ENCODE assay signal across 8 mouse cellular contexts in the genomic region with DNA sequence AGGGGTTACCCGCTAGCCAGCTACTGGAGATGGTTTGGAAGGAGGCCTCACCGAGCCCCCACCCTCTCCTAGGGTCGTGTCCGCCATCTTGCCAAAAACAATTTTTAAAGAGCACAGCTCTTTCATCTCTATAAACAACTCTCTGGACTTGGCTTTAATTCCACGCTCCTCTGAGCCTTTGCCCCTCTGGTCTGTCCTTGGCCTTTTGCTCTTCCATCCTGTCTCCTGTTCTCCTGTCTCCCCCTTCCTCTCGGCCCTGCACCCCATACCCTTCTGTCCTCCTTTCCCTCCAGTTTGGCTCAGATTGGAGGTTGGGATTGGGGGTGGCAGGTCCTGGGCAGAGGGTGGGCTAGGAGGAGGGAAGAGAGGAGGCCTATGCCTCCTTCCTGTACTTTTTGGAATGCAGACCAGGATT. TPM values are rescaled to one million over a fixed set of nuclear protein-coding genes. Genes with fewer than 3 reads are reported as not detected.
DNase-seq lines count a peak whose midpoint lies in the region; ATAC-seq and TF ChIP-seq lines count a peak whose summit lies in the region.

No protein-coding gene starts in this region.

- TF ChIP-seq RAD21 in CH12.LX (IDR thresholded peaks at IDR 0.05; ENCODE audit: low read depth, low read length) = no peak

- H3K27me3 ChIP-seq in CH12.LX (replicated peaks) = no peaks in the 10 kb centered on the region
- H3K27me3 ChIP-seq in forebrain, postnatal 0 days (ENCODE audit: insufficient read depth, low read length) = no peaks in the 10 kb centered on the region
- peaks cover 87% of the 10 kb centered on the region for H3K27me3 ChIP-seq in liver, embryonic 13.5 days

- TF ChIP-seq CTCF in gastrocnemius, adult 2 months (IDR thresholded peaks at IDR 0.05) = no peak
- TF ChIP-seq CTCF in CH12.LX (conservative IDR thresholded peaks at IDR 0.05 in 1 of 2, IDR thresholded peaks at IDR 0.05 in 1 of 2; ENCODE audit: low read depth in 2 of 2, low read length in 2 of 2) = no peak
- no peak for TF ChIP-seq CTCF in forebrain, postnatal 0 days (IDR thresholded peaks at IDR 0.05; ENCODE audit: low read depth)

- peak overlapping the region; percentile 45 for H3K9ac ChIP-seq in CH12.LX (ENCODE audit: insufficient read depth, low read depth)
- H3K9ac ChIP-seq in forebrain, postnatal 0 days = 0 out of 2 replicates have a peak overlapping the region, but pooled peaks have one; percentile 55
- H3K9ac ChIP-seq in liver, embryonic 13.5 days = 0 out of 2 replicates have a peak overlapping the region, but pooled peaks have one; percentile 29

- TF ChIP-seq POLR2A in CH12.LX (IDR thresholded peaks at IDR 0.05; ENCODE audit: low read depth, low read length) = no peak

- H3K4me2 ChIP-seq in CH12.LX (ENCODE audit: insufficient read depth, low read depth, poor library complexity, severe bottlenecking) = peak overlapping the region; percentile 90
- H3K4me2 ChIP-seq in forebrain, postnatal 0 days (ENCODE audit: low read depth) = peak overlapping the region; percentile 99
- peak overlapping the region; percentile 99 for H3K4me2 ChIP-seq in liver, embryonic 13.5 days

- H3K27ac ChIP-seq in gastrocnemius, adult 2 months = peak overlapping the region; percentile 89
- peak overlapping the region; percentile 55 for H3K27ac ChIP-seq in CH12.LX (ENCODE audit: insufficient read depth, low read depth)
- H3K27ac ChIP-seq in forebrain, postnatal 0 days (ENCODE audit: low read depth, low read length) = no peak overlapping the region; the same call in 1 of the 2 replicates
- H3K27ac ChIP-seq in liver, embryonic 13.5 days = peak overlapping the region; percentile 70

- peaks cover 21 to 56% of the 10 kb centered on the region in 2 experiments for H3K36me3 ChIP-seq in CH12.LX (replicated peaks in 1 of 2; ENCODE audit: control insufficient read depth in 1 of 2, insufficient read depth in 1 of 2, low read length in 1 of 2)
- H3K36me3 ChIP-seq in forebrain, postnatal 0 days (ENCODE audit: insufficient read depth) = no peaks in the 10 kb centered on the region; the same call in 1 of the 2 replicates
- H3K36me3 ChIP-seq in liver, embryonic 13.5 days = peaks cover 5% of the 10 kb centered on the region; the same call in 1 of the 2 replicates

- peaks cover 35 to 85% of the 10 kb centered on the region in 2 experiments for H3K4me1 ChIP-seq in CH12.LX (ENCODE audit: control insufficient read depth in 1 of 2, insufficient read depth in 2 of 2)
- H3K4me1 ChIP-seq in forebrain, postnatal 0 days (ENCODE audit: insufficient read depth) = peaks cover 57% of the 10 kb centered on the region
- H3K4me1 ChIP-seq in liver, embryonic 13.5 days (replicated peaks) = peaks cover 90% of the 10 kb centered on the region

- 29% methylated on average over 6 of the region's 6 CpGs for WGBS in forebrain, postnatal 0 days
- 22% methylated on average over 6 of the region's 6 CpGs for WGBS in liver, embryonic 13.5 days (ENCODE audit: insufficient replicate concordance)

- no peaks in the 10 kb centered on the region for H3K9me3 ChIP-seq in CH12.LX (replicated peaks; ENCODE audit: low read length)
- no peaks in the 10 kb centered on the region for H3K9me3 ChIP-seq in forebrain, postnatal 0 days (ENCODE audit: low read length)
- H3K9me3 ChIP-seq in liver, embryonic 13.5 days (replicated peaks) = no peaks in the 10 kb centered on the region

- no peak for DNase-seq in gastrocnemius, adult 2 months
- DNase-seq in gastrocnemius, adult 8-10 months (ENCODE audit: low spot score in 2 of 2) = no peak
- no peak for DNase-seq in CH12.LX (ENCODE audit: extremely low read depth)
- no peak for DNase-seq in forebrain, postnatal 0 days
- DNase-seq in liver, embryonic 13.5 days = no peak
- no peak for DNase-seq in urinary bladder, postnatal 4 days (ENCODE audit: low spot score in 2 of 2)
- no peak for DNase-seq in MN1 (ENCODE audit: low spot score)
- no peak for DNase-seq in kidney, postnatal 36 days

- TF ChIP-seq EP300 in CH12.LX (IDR thresholded peaks at IDR 0.05; ENCODE audit: low read length) = no peak

- ATAC-seq in forebrain, postnatal 0 days = no peak
- no peak for ATAC-seq in liver, embryonic 13.5 days (ENCODE audit: low read depth)

- intact Hi-C loops in gastrocnemius, adult 2 months (cut with DNase I) = no loop called here

- dilution Hi-C loops in CH12.LX (cut with MboI; ENCODE audit: extremely low pct_ligation_motif_present, extremely low pct_unique_long_range_greater_than_20kb, low sequenced_read_pairs) = no loop called here

- in situ Hi-C loops in CH12.LX (cut with MboI; ENCODE audit: low pct_ligation_motif_present, low pct_unique_long_range_greater_than_20kb, low sequenced_read_pairs) = no loop called here

- H3K79me2 ChIP-seq in CH12.LX (replicated peaks; ENCODE audit: control insufficient read depth, extremely low read depth, insufficient read depth, poor library complexity, severe bottlenecking) = 0 out of 2 replicates have a peak, but pooled peaks cover 3% of the 10 kb centered on the region

- H3K4me3 ChIP-seq in gastrocnemius, adult 2 months = peak overlapping the region; percentile 85
- peak overlapping the region; percentile 4 to 43 (median 36) for H3K4me3 ChIP-seq in CH12.LX (replicated peaks in 1 of 3; ENCODE audit: low read depth in 2 of 3, low read length in 2 of 3, poor library complexity in 1 of 3)
- H3K4me3 ChIP-seq in forebrain, postnatal 0 days (ENCODE audit: low read depth, low read length) = no peak overlapping the region
- peak overlapping the region; percentile 70 for H3K4me3 ChIP-seq in liver, embryonic 13.5 days (replicated peaks)

TF ChIP-seq in CH12.LX, 34 proteins besides CTCF, POLR2A, EP300 and RAD21:
- TF ChIP-seq KAT2A (IDR thresholded peaks at IDR 0.05; ENCODE audit: insufficient replicate concordance, low read length) = no peak

RNA-seq across cellular contexts. Expression of gene Gjd3, which starts 18.6 kb away (rescaled TPM):
- not detected for total RNA-seq in gastrocnemius, adult 2 months (2021)
- not detected for total RNA-seq in gastrocnemius, adult 8-10 months (2022)
- 0.47 and 0.50 TPM in 2 replicates for total RNA-seq in CH12.LX (2012; rRNA removed)
- total RNA-seq in CH12.LX (2014; rRNA removed) = not detected in 2 replicates
- polyA plus RNA-seq in CH12.LX (2012; ENCODE audit: insufficient read length, low read depth) = not detected in 2 replicates
- total RNA-seq in forebrain, postnatal 0 days (2014; rRNA removed) = 1.2 and 1.4 TPM in 2 replicates
- 2.0 and 2.7 TPM in 2 replicates for polyA plus RNA-seq in forebrain, postnatal 0 days (2015; fragmentation: Nextera tagmentation; extraction: Ambion mirVana)
- not detected in 2 replicates for polyA plus RNA-seq in liver, embryonic 13.5 days (2015; fragmentation: Nextera tagmentation; extraction: Ambion mirVana)

RNA-seq across cellular contexts. Expression of gene Rara, which starts 36.6 kb away (rescaled TPM):
- total RNA-seq in gastrocnemius, adult 2 months (2021) = 10 to 100 TPM; 10.2 to 12.4 TPM
- 10 to 100 TPM in 2 of 4 experiments, 1 to 10 TPM in 2; 8.3 to 11.7 (median 9.5) TPM for total RNA-seq in gastrocnemius, adult 8-10 months (2022)
- total RNA-seq in CH12.LX (2012; rRNA removed) = 11.1 and 12.1 TPM in 2 replicates
- 2.7 and 4.5 TPM in 2 replicates for total RNA-seq in CH12.LX (2014; rRNA removed)
- polyA plus RNA-seq in CH12.LX (2012; ENCODE audit: insufficient read length, low read depth) = 12.4 and 13.7 TPM in 2 replicates
- total RNA-seq in forebrain, postnatal 0 days (2014; rRNA removed) = 11.6 and 15.2 TPM in 2 replicates
- 9.5 and 10.7 TPM in 2 replicates for polyA plus RNA-seq in forebrain, postnatal 0 days (2015; fragmentation: Nextera tagmentation; extraction: Ambion mirVana)
- 3.4 and 3.8 TPM in 2 replicates for polyA plus RNA-seq in liver, embryonic 13.5 days (2015; fragmentation: Nextera tagmentation; extraction: Ambion mirVana)

RNA-seq across cellular contexts. Expression of gene Cdc6, which starts 56.6 kb away (rescaled TPM):
- under 1 TPM in 1 of 2 experiments, not detected in 1; 0.11 TPM for total RNA-seq in gastrocnemius, adult 2 months (2021)
- total RNA-seq in gastrocnemius, adult 8-10 months (2022) = under 1 TPM in 2 of 4 experiments, not detected in 2; 0.07 to 0.13 TPM
- total RNA-seq in CH12.LX (2012; rRNA removed) (47.4 and 78.9 TPM in 2 replicates), CH12.LX (2014; rRNA removed) (93.7 and 99.3 TPM in 2 replicates)
- 81.3 and 91.9 TPM in 2 replicates for polyA plus RNA-seq in CH12.LX (2012; ENCODE audit: insufficient read length, low read depth)
- total RNA-seq in forebrain, postnatal 0 days (2014; rRNA removed) = 2.2 and 2.3 TPM in 2 replicates
- 1.3 and 1.7 TPM in 2 replicates for polyA plus RNA-seq in forebrain, postnatal 0 days (2015; fragmentation: Nextera tagmentation; extraction: Ambion mirVana)
- 69.1 and 79.8 TPM in 2 replicates for polyA plus RNA-seq in liver, embryonic 13.5 days (2015; fragmentation: Nextera tagmentation; extraction: Ambion mirVana)

RNA-seq across cellular contexts. Expression of gene Top2a, which starts 59.8 kb away (rescaled TPM):
- under 1 TPM; 0.11 to 0.18 TPM for total RNA-seq in gastrocnemius, adult 2 months (2021)
- under 1 TPM in 3 of 4 experiments, not detected in 1; 0.25 to 0.60 (median 0.29) TPM for total RNA-seq in gastrocnemius, adult 8-10 months (2022)
- total RNA-seq in CH12.LX (2012; rRNA removed) = 400 and 420 TPM in 2 replicates
- total RNA-seq in CH12.LX (2014; rRNA removed) = 385 and 423 TPM in 2 replicates
- polyA plus RNA-seq in CH12.LX (2012; ENCODE audit: insufficient read length, low read depth) = 422 and 444 TPM in 2 replicates
- total RNA-seq in forebrain, postnatal 0 days (2014; rRNA removed) = 30.2 and 40.7 TPM in 2 replicates
- 18.1 and 19.7 TPM in 2 replicates for polyA plus RNA-seq in forebrain, postnatal 0 days (2015; fragmentation: Nextera tagmentation; extraction: Ambion mirVana)
- 208 and 245 TPM in 2 replicates for polyA plus RNA-seq in liver, embryonic 13.5 days (2015; fragmentation: Nextera tagmentation; extraction: Ambion mirVana)

Comparison
In these comparisons a context has a peak if more than half of its experiments do, and no peak if none do; other contexts are left out.
1. RNA of gene Cdc6, which starts 56.6 kb away (total RNA-seq): 47.4 to 99.3 TPM in CH12.LX; 2.2 to 2.3 TPM in forebrain, postnatal 0 days, 0.07 to 0.13 TPM in gastrocnemius, adult 8-10 months and 0.11 TPM in gastrocnemius, adult 2 months; every median in the first group is over 10 times any median in the second.
2. Peak in every context shown above with its lines, with median percentiles within 50 percentile points of each other: H3K4me2 ChIP-seq and H3K9ac ChIP-seq.